Mouse (Mus musculus): ENCODE measurements at regions not wholly inside any gene's neighbourhood (a gene's known extent, or its start where the extent isn't known, plus 50 kb on each side); places are given as distances from the start of the nearest gene placed in this dataset.

DNA sequence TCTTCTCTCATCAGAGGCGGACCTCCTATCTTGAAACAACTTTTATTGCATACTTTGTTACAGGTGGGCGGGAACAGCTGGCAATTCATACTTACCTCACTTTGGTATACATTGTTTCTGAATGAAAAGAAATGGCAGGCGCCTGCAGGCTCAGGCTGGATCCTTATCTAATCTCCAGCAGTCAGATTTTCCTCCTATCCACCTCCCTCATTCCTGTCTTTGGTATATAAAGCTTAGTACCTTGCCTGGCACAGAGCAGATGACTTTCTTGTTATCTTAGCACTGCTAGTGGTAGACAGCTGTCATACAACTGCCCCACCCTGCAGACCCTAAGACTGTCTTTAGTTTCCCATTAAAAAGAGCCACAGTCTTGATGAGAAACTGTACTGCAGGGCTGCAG is 226.8 kb upstream of the Ghitm start:
- no peaks in the 10 kb centered on the region for H3K36me3 ChIP-seq (ENCODE audit: control insufficient read depth, insufficient read depth, low read length, poor library complexity, severe bottlenecking)
- in situ Hi-C loops (cut with MboI; ENCODE audit: low sequenced_read_pairs in 2 of 2, unreplicated experiment in 2 of 2), result no loop called here
- no peak overlapping the region for H3K4me3 ChIP-seq (ENCODE audit: insufficient read depth in 1 of 2, low read depth in 1 of 2, low read length in 2 of 2, poor library complexity in 1 of 2, severe bottlenecking in 1 of 2)
- no peak for TF ChIP-seq ZC3H11A (IDR thresholded peaks at IDR 0.05; ENCODE audit: borderline replicate concordance, low read depth, low read length)
- TF ChIP-seq MAFK (IDR thresholded peaks at IDR 0.05; ENCODE audit: insufficient read depth, low read depth, low read length), result no peak
- no peak for TF ChIP-seq HCFC1 (IDR thresholded peaks at IDR 0.05; ENCODE audit: borderline replicate concordance, insufficient read depth, low read length)
- TF ChIP-seq CHD2 (IDR thresholded peaks at IDR 0.05; ENCODE audit: low read depth, low read length), result no peak
- TF ChIP-seq ZNF384 (IDR thresholded peaks at IDR 0.05; ENCODE audit: low read depth, low read length), result no peak
- no peaks in the 10 kb centered on the region for H3K4me1 ChIP-seq (ENCODE audit: control insufficient read depth in 2 of 2, insufficient read depth in 2 of 2, low read length in 2 of 2, poor library complexity in 1 of 2)
- H3K27ac ChIP-seq (ENCODE audit: insufficient read depth, low read depth, low read length, poor library complexity, severe bottlenecking), result no peak overlapping the region
- H3K9me3 ChIP-seq (ENCODE audit: control insufficient read depth, insufficient read depth, low read depth, low read length), result no peaks in the 10 kb centered on the region
- no peak overlapping the region for H3K9ac ChIP-seq (ENCODE audit: insufficient read depth, low read depth, low read length, poor library complexity, severe bottlenecking)
- no peak for DNase-seq (ENCODE audit: low read depth, low spot score)

DNA sequence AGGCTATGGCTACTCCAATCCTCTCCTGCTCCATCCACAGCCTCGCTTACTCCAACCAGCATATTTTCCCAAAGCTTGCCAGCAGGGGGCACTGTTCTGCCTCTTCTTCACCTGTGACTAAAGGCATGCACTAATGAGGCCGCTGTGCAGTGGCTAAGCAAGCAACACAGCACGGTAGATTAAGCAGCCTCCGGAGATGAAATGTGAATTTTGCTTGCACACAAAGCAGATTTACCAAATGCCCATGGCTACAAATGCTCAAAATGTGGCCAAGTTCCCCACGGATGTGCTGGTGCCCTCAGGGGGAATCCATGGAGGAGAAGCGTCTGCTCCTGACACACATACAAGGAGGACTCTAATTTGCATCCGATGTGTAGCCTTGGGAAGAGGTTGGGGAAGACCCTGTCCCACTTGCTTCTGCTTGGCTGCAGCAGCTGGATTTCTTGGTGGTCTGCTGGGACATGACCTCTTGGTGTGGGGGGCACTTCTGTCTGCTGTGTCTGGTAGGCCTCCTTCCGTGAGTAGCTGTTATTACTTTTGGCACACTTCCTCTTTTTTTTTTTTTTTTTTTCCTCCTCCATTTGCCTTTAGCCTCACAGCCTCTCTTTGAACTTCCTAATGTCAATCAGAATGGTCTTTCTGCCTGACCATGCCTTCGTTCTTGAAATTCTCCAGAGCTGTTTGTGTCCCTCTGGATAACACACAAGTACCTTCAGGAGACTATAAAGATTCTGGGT is 221.1 kb upstream of the Ghitm start:
- in situ Hi-C loops (cut with MboI; ENCODE audit: low sequenced_read_pairs in 2 of 2, unreplicated experiment in 2 of 2), result no loop called here
- Histone ChIP-seq H3K4me1 (ENCODE audit: control insufficient read depth in 2 of 2, insufficient read depth in 2 of 2, low read length in 2 of 2, poor library complexity in 1 of 2) (no peaks in the 10 kb centered on the region), H3K36me3 (ENCODE audit: control insufficient read depth, insufficient read depth, low read length, poor library complexity, severe bottlenecking) (no peaks in the 10 kb centered on the region), H3K27ac (ENCODE audit: insufficient read depth, low read depth, low read length, poor library complexity, severe bottlenecking) (no peak overlapping the region), H3K4me3 (ENCODE audit: insufficient read depth in 1 of 2, low read depth in 1 of 2, low read length in 2 of 2, poor library complexity in 1 of 2, severe bottlenecking in 1 of 2) (no peak overlapping the region), H3K9me3 (ENCODE audit: control insufficient read depth, insufficient read depth, low read depth, low read length) (no peaks in the 10 kb centered on the region), H3K9ac (ENCODE audit: insufficient read depth, low read depth, low read length, poor library complexity, severe bottlenecking) (no peak overlapping the region)
- DNase-seq (ENCODE audit: low read depth, low spot score), result peak; percentile 83
- TF ChIP-seq HCFC1 (IDR thresholded peaks at IDR 0.05; ENCODE audit: borderline replicate concordance, insufficient read depth, low read length) (no peak), ZC3H11A (IDR thresholded peaks at IDR 0.05; ENCODE audit: borderline replicate concordance, low read depth, low read length) (peak; percentile 76; the same call in 1 of the 2 replicates)

DNA sequence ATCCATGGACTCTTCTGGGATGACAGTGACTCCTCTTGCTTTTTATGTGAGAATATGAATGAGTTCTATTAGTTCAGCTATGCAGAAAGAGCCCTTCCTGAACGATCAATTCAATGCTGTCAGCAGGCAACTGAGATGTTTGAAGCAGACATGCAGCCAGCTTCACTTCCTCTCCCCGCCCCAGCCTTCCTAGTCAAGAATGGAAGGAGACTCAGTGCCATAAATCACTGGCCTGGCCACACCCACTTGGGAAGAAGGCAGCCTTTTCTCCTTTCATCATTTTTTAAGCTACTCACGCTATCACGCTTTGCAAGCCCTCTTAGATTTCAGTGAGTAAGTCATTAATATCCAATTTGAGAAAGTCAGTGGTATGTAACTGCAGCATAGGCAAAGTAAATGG is 188.3 kb upstream of the Ghitm start:
- in situ Hi-C loops (cut with MboI; ENCODE audit: low sequenced_read_pairs in 2 of 2, unreplicated experiment in 2 of 2), result no loop called here
- Histone ChIP-seq H3K9ac (ENCODE audit: insufficient read depth, low read depth, low read length, poor library complexity, severe bottlenecking) (no peak overlapping the region), H3K36me3 (ENCODE audit: control insufficient read depth, insufficient read depth, low read length, poor library complexity, severe bottlenecking) (no peaks in the 10 kb centered on the region), H3K4me3 (ENCODE audit: insufficient read depth in 1 of 2, low read depth in 1 of 2, low read length in 2 of 2, poor library complexity in 1 of 2, severe bottlenecking in 1 of 2) (no peak overlapping the region), H3K9me3 (ENCODE audit: control insufficient read depth, insufficient read depth, low read depth, low read length) (no peaks in the 10 kb centered on the region), H3K4me1 (ENCODE audit: control insufficient read depth in 2 of 2, insufficient read depth in 2 of 2, low read length in 2 of 2, poor library complexity in 1 of 2) (no peaks in the 10 kb centered on the region), H3K27ac (ENCODE audit: insufficient read depth, low read depth, low read length, poor library complexity, severe bottlenecking) (no peak overlapping the region)
- no peak for DNase-seq (ENCODE audit: low read depth, low spot score)
- no peak for TF ChIP-seq HCFC1 (IDR thresholded peaks at IDR 0.05; ENCODE audit: borderline replicate concordance, insufficient read depth, low read length)
- no peak for TF ChIP-seq ZNF384 (IDR thresholded peaks at IDR 0.05; ENCODE audit: low read depth, low read length)
- TF ChIP-seq MAFK (IDR thresholded peaks at IDR 0.05; ENCODE audit: insufficient read depth, low read depth, low read length), result no peak
- TF ChIP-seq ZC3H11A (IDR thresholded peaks at IDR 0.05; ENCODE audit: borderline replicate concordance, low read depth, low read length), result no peak
- no peak for TF ChIP-seq CHD2 (IDR thresholded peaks at IDR 0.05; ENCODE audit: low read depth, low read length)

DNA sequence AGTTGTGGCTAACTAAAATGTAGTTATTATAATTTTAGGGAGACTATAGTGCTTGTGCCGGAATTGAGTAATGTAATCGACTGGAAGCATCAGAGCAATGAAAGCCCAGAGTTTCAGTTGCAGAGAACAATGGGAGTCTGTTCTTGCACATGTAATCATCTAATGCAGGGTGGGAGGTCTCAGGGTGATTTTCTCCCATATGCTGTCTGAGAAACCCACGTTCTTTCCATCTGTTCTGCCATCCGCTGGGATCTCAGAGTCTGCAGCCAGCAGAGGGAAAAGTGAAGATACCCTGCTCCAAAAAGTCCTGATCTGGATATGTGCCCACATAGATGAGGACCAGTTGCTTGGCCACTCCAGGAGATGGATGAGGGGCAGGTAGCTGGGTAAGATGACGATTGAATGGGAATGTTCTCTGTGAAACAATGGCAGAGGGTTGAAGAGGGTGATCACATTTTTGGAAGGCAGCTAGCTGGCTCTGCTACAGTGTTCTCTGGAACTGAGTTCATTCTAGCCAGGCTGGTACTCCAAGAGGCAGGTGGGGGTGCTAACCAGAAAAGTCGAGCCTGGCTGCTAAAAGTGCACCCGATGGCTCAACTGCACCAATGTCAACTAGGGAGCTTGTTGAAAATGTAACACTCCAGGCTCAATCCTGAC is 180.3 kb upstream of the Ghitm start:
- H3K36me3 ChIP-seq (ENCODE audit: control insufficient read depth, insufficient read depth, low read length, poor library complexity, severe bottlenecking), result no peaks in the 10 kb centered on the region
- TF ChIP-seq HCFC1 (IDR thresholded peaks at IDR 0.05; ENCODE audit: borderline replicate concordance, insufficient read depth, low read length), result no peak
- no peak for TF ChIP-seq MAFK (IDR thresholded peaks at IDR 0.05; ENCODE audit: insufficient read depth, low read depth, low read length)
- TF ChIP-seq CHD2 (IDR thresholded peaks at IDR 0.05; ENCODE audit: low read depth, low read length), result no peak
- TF ChIP-seq ZNF384 (IDR thresholded peaks at IDR 0.05; ENCODE audit: low read depth, low read length), result no peak
- no peak for TF ChIP-seq ZC3H11A (IDR thresholded peaks at IDR 0.05; ENCODE audit: borderline replicate concordance, low read depth, low read length)
- in situ Hi-C loops (cut with MboI; ENCODE audit: low sequenced_read_pairs in 2 of 2, unreplicated experiment in 2 of 2), result no loop called here
- no peaks in the 10 kb centered on the region for H3K9me3 ChIP-seq (ENCODE audit: control insufficient read depth, insufficient read depth, low read depth, low read length)
- no peaks in the 10 kb centered on the region for H3K4me1 ChIP-seq (ENCODE audit: control insufficient read depth in 2 of 2, insufficient read depth in 2 of 2, low read length in 2 of 2, poor library complexity in 1 of 2)
- no peak overlapping the region for H3K9ac ChIP-seq (ENCODE audit: insufficient read depth, low read depth, low read length, poor library complexity, severe bottlenecking)
- no peak overlapping the region for H3K4me3 ChIP-seq (ENCODE audit: insufficient read depth in 1 of 2, low read depth in 1 of 2, low read length in 2 of 2, poor library complexity in 1 of 2, severe bottlenecking in 1 of 2)
- no peak for DNase-seq (ENCODE audit: low read depth, low spot score)
- no peak overlapping the region for H3K27ac ChIP-seq (ENCODE audit: insufficient read depth, low read depth, low read length, poor library complexity, severe bottlenecking)

Data from ES-E14 (cell line).